Mouse (Mus musculus) small intestine, adult 2 months (tissue): ENCODE measurements at regions not wholly inside any gene's neighbourhood (a gene's known extent, or its start where the extent isn't known, plus 50 kb on each side); places are given as distances from the start of the nearest gene placed in this dataset.

ENCODE experiments used
- CTCF ChIP-seq: fragments of 200-500 bp; IDR thresholded peaks from 2 replicates; pipeline ENCODE4 v1.5.1; 2012; ENCODE audit warnings: low read depth, mild to moderate bottlenecking, control low read depth, inconsistent platforms, low read length, moderate library complexity, mixed read lengths; ENCODE audit not compliant: insufficient replicate concordance, insufficient read length; ENCODE audit errors: extremely low read depth
- POLR2A ChIP-seq: fragments of 200-500 bp; IDR thresholded peaks from 2 replicates; pipeline ENCODE4 v1.6.1; 2012; ENCODE audit warnings: low read depth, mild to moderate bottlenecking, control low read depth, inconsistent platforms, low read length, moderate library complexity

GRCm38 (mm10) chr10:66554259-66554658, 541.7 kb upstream of the Jmjd1c start:
- TF ChIP-seq CTCF (no peak), POLR2A (no peak)
